Mouse (Mus musculus): ENCODE measurements at regions not wholly inside any gene's neighbourhood (a gene's known extent, or its start where the extent isn't known, plus 50 kb on each side); places are given as distances from the start of the nearest gene placed in this dataset.

- no peaks in the 10 kb centered on the region for H3K4me1 ChIP-seq (ENCODE audit: control insufficient read depth in 1 of 2, insufficient read depth in 2 of 2, low read length in 2 of 2)
- no peaks in the 10 kb centered on the region for H3K79me2 ChIP-seq (ENCODE audit: control insufficient read depth, insufficient read depth, low read length, poor library complexity)
- no peaks in the 10 kb centered on the region for H3K36me3 ChIP-seq (ENCODE audit: control insufficient read depth in 1 of 2, insufficient read depth in 2 of 2, low read length in 2 of 2)
- H3K27ac ChIP-seq (ENCODE audit: control insufficient read depth, low read depth, low read length), result no peak overlapping the region
- H3K4me3 ChIP-seq (ENCODE audit: control insufficient read depth in 1 of 2, insufficient read depth in 1 of 2, low read depth in 2 of 2, low read length in 2 of 2), result no peak overlapping the region
- TF ChIP-seq GATA1 (IDR thresholded peaks at IDR 0.05; ENCODE audit: low read depth, low read length), result no peak
- TF ChIP-seq HCFC1 (IDR thresholded peaks at IDR 0.05; ENCODE audit: low read depth, low read length), result no peak
- TF ChIP-seq UBTF (IDR thresholded peaks at IDR 0.05; ENCODE audit: borderline replicate concordance, insufficient read depth, low read depth, low read length), result no peak
- TF ChIP-seq RAD21 (IDR thresholded peaks at IDR 0.05; ENCODE audit: low read depth, low read length), result no peak
- TF ChIP-seq JUND (IDR thresholded peaks at IDR 0.05; ENCODE audit: low read depth, low read length), result no peak
- H3K27me3 ChIP-seq (ENCODE audit: control insufficient read depth in 1 of 2, insufficient read depth in 2 of 2, low read length in 2 of 2), result no peaks in the 10 kb centered on the region
- H3K9me3 ChIP-seq (replicated peaks; ENCODE audit: insufficient read depth, low read length), result no peaks in the 10 kb centered on the region
- no peak overlapping the region for H3K9ac ChIP-seq (ENCODE audit: control insufficient read depth, low read depth, low read length, poor library complexity, severe bottlenecking)
- DNase-seq (ENCODE audit: low read depth, low spot score), result no peak
Measured at GRCm38 (mm10) chr16:54733516-54733915, 564.3 kb downstream of the Zpld1 start.

GRCm38 (mm10) chr16:54707880-54708279, 589.9 kb downstream of the Zpld1 start:
- H3K9ac ChIP-seq (ENCODE audit: control insufficient read depth, low read depth, low read length, poor library complexity, severe bottlenecking), result no peak overlapping the region
- no peaks in the 10 kb centered on the region for H3K4me1 ChIP-seq (ENCODE audit: control insufficient read depth in 1 of 2, insufficient read depth in 2 of 2, low read length in 2 of 2)
- DNase-seq (ENCODE audit: low read depth, low spot score), result no peak
- no peaks in the 10 kb centered on the region for H3K9me3 ChIP-seq (replicated peaks; ENCODE audit: insufficient read depth, low read length)
- H3K27ac ChIP-seq (ENCODE audit: control insufficient read depth, low read depth, low read length), result no peak overlapping the region
- no peaks in the 10 kb centered on the region for H3K36me3 ChIP-seq (ENCODE audit: control insufficient read depth in 1 of 2, insufficient read depth in 2 of 2, low read length in 2 of 2)
- no peak overlapping the region for H3K4me3 ChIP-seq (ENCODE audit: control insufficient read depth in 1 of 2, insufficient read depth in 1 of 2, low read depth in 2 of 2, low read length in 2 of 2)
- no peak for TF ChIP-seq USF1 (IDR thresholded peaks at IDR 0.05; ENCODE audit: low read depth, low read length)
- no peak for TF ChIP-seq MEF2A (IDR thresholded peaks at IDR 0.05; ENCODE audit: extremely low read depth, insufficient replicate concordance, low read depth, low read length, poor library complexity, severe bottlenecking)
- TF ChIP-seq RAD21 (IDR thresholded peaks at IDR 0.05; ENCODE audit: low read depth, low read length), result no peak
- no peak for TF ChIP-seq MAFK (IDR thresholded peaks at IDR 0.05; ENCODE audit: borderline replicate concordance, low read depth, low read length)
- TF ChIP-seq MYB (IDR thresholded peaks at IDR 0.05; ENCODE audit: low read depth, low read length), result no peak
- no peak for TF ChIP-seq BHLHE40 (IDR thresholded peaks at IDR 0.05; ENCODE audit: borderline replicate concordance, low read depth, low read length)
- TF ChIP-seq MAZ (IDR thresholded peaks at IDR 0.05; ENCODE audit: low read depth, low read length), result no peak
- no peak for TF ChIP-seq RCOR1 (IDR thresholded peaks at IDR 0.05; ENCODE audit: low read depth, low read length)
- TF ChIP-seq NRF1 (IDR thresholded peaks at IDR 0.05; ENCODE audit: insufficient read depth, low read depth, low read length, poor library complexity, severe bottlenecking), result no peak
- no peak for TF ChIP-seq POLR2A (IDR thresholded peaks at IDR 0.05; ENCODE audit: control insufficient read depth in 1 of 2, insufficient read depth in 1 of 2, low read depth in 1 of 2, low read length in 2 of 2, poor library complexity in 1 of 2)
- H3K79me2 ChIP-seq (ENCODE audit: control insufficient read depth, insufficient read depth, low read length, poor library complexity), result no peaks in the 10 kb centered on the region
- H3K27me3 ChIP-seq (ENCODE audit: control insufficient read depth in 1 of 2, insufficient read depth in 2 of 2, low read length in 2 of 2), result no peaks in the 10 kb centered on the region

GRCm38 (mm10) chr16:54682815-54683214, 615.0 kb downstream of the Zpld1 start:
- no peak overlapping the region for H3K27ac ChIP-seq (ENCODE audit: control insufficient read depth, low read depth, low read length)
- H3K9me3 ChIP-seq (replicated peaks; ENCODE audit: insufficient read depth, low read length), result no peaks in the 10 kb centered on the region
- H3K36me3 ChIP-seq (ENCODE audit: control insufficient read depth in 1 of 2, insufficient read depth in 2 of 2, low read length in 2 of 2), result peaks cover 0 to 3% of the 10 kb centered on the region in 2 experiments; a peak in 1 of 4 replicates
- H3K4me1 ChIP-seq (ENCODE audit: control insufficient read depth in 1 of 2, insufficient read depth in 2 of 2, low read length in 2 of 2), result no peaks in the 10 kb centered on the region; a peak in 1 of 4 replicates
- no peaks in the 10 kb centered on the region for H3K27me3 ChIP-seq (ENCODE audit: control insufficient read depth in 1 of 2, insufficient read depth in 2 of 2, low read length in 2 of 2)
- peak overlapping the region; percentile 1; the same call in 1 of the 2 replicates for H3K9ac ChIP-seq (ENCODE audit: control insufficient read depth, low read depth, low read length, poor library complexity, severe bottlenecking)
- DNase-seq (ENCODE audit: low read depth, low spot score), result peak; percentile 19
- H3K79me2 ChIP-seq (ENCODE audit: control insufficient read depth, insufficient read depth, low read length, poor library complexity), result no peaks in the 10 kb centered on the region
- TF ChIP-seq MAZ (IDR thresholded peaks at IDR 0.05; ENCODE audit: low read depth, low read length) (no peak), TBP (IDR thresholded peaks at IDR 0.05; ENCODE audit: low read depth, low read length) (no peak), ZNF384 (IDR thresholded peaks at IDR 0.05; ENCODE audit: low read depth, low read length) (no peak), SMC3 (IDR thresholded peaks at IDR 0.05; ENCODE audit: low read depth, low read length) (no peak), UBTF (IDR thresholded peaks at IDR 0.05; ENCODE audit: borderline replicate concordance, insufficient read depth, low read depth, low read length) (no peak), ZC3H11A (IDR thresholded peaks at IDR 0.05; ENCODE audit: low read depth, low read length) (no peak), CHD1 (IDR thresholded peaks at IDR 0.05; ENCODE audit: low read depth, low read length) (no peak), ZKSCAN1 (IDR thresholded peaks at IDR 0.05; ENCODE audit: low read depth, low read length) (no peak), CHD2 (IDR thresholded peaks at IDR 0.05; ENCODE audit: low read length) (no peak), GATA1 (IDR thresholded peaks at IDR 0.05; ENCODE audit: low read depth, low read length) (no peak), TCF12 (IDR thresholded peaks at IDR 0.05; ENCODE audit: low read depth, low read length) (no peak), RCOR1 (IDR thresholded peaks at IDR 0.05; ENCODE audit: low read depth, low read length) (no peak), ELF1 (IDR thresholded peaks at IDR 0.05; ENCODE audit: low read depth, low read length) (no peak), POLR2AphosphoS5 (IDR thresholded peaks at IDR 0.05; ENCODE audit: borderline replicate concordance, low read depth, low read length) (no peak), KAT2A (conservative IDR thresholded peaks at IDR 0.05; ENCODE audit: low read depth, low read length) (no peak), NELFE (IDR thresholded peaks at IDR 0.05; ENCODE audit: low read depth, low read length) (no peak), MEF2A (IDR thresholded peaks at IDR 0.05; ENCODE audit: extremely low read depth, insufficient replicate concordance, low read depth, low read length, poor library complexity, severe bottlenecking) (no peak)
- H3K4me3 ChIP-seq (ENCODE audit: control insufficient read depth in 1 of 2, insufficient read depth in 1 of 2, low read depth in 2 of 2, low read length in 2 of 2), result no peak overlapping the region
